Mouse (Mus musculus): ENCODE measurements around the gene Myo5c. TPM values are rescaled to one million over a fixed set of nuclear protein-coding genes. Genes with fewer than 3 reads are reported as not detected.

Myo5c gene
- total and polyA plus RNA-seq, 3 experiments = 0.13 TPM; not detected in 2

DNA sequence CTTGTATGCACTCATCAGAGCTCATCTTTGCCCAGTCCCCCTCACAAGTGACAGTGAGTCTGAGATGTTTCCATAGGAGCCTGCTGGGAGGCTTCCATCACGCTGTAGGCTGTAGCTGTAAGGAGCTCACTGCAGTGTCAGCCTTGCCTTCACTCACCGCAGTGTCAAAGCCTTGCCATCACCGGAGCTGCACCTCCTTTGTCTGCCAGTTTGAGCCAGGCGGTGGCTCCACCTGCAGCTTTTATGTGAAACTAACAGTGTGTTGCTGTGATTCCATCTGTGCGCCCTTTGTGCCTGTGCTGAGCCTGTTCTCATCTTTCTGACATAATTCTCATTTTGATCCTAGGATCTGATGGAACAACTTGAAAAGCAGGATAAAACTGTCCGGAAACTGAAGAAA lies 34.5 kb upstream of the Myo5c start:
- Histone ChIP-seq H3K9me3 (replicated peaks; ENCODE audit: insufficient read depth, low read length) (no peaks in the 10 kb centered on the region), H3K4me1 (ENCODE audit: control insufficient read depth in 1 of 2, insufficient read depth in 2 of 2, low read length in 2 of 2) (peaks cover 9 to 10% of the 10 kb centered on the region in 2 experiments), H3K9ac (ENCODE audit: control insufficient read depth, low read depth, low read length, poor library complexity, severe bottlenecking) (no peak overlapping the region), H3K27me3 (ENCODE audit: control insufficient read depth in 1 of 2, insufficient read depth in 2 of 2, low read length in 2 of 2) (no peaks in the 10 kb centered on the region), H3K79me2 (ENCODE audit: control insufficient read depth, insufficient read depth, low read length, poor library complexity) (no peaks in the 10 kb centered on the region), H3K36me3 (ENCODE audit: control insufficient read depth in 1 of 2, insufficient read depth in 2 of 2, low read length in 2 of 2) (peaks cover 0 to 12% of the 10 kb centered on the region in 2 experiments; a peak in 2 of 4 replicates), H3K27ac (ENCODE audit: control insufficient read depth, low read depth, low read length) (no peak overlapping the region), H3K4me3 (ENCODE audit: control insufficient read depth in 1 of 2, insufficient read depth in 1 of 2, low read depth in 2 of 2, low read length in 2 of 2) (no peak overlapping the region)
- DNase-seq (ENCODE audit: low read depth, low spot score) = no peak
- TF ChIP-seq MYC (IDR thresholded peaks at IDR 0.05; ENCODE audit: low read depth, low read length) = no peak
- 0 out of 6 replicates have a peak, but pooled peaks of 1 of the 3 experiments have one; percentile 5 for TF ChIP-seq CTCF (IDR thresholded peaks at IDR 0.05 in 2 of 3, conservative IDR thresholded peaks at IDR 0.05 in 1 of 3; ENCODE audit: control insufficient read depth in 1 of 3, insufficient read depth in 1 of 3, low read depth in 2 of 3, low read length in 3 of 3, poor library complexity in 1 of 3, severe bottlenecking in 1 of 3)

DNA sequence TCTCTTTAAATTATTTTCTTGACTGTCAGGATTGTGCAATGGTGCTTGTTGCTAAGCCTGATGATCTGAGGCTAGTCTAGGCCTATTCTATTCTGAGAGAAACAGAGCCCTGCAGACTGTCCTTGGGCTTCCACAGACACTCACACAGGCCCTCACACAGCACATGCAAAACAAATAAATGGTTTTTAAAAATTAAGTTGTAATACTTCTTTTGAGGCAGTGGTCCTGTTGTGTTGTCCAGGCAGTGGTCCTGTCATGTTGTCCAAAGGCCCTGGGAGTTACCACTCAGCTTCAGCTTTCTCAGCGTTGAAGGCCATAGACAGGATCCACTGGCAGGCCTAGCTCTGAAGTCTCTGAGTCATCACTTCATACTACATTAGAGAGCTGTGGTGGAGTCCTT lies 30.3 kb upstream of the Myo5c start:
- H3K27me3 ChIP-seq (ENCODE audit: control insufficient read depth in 1 of 2, insufficient read depth in 2 of 2, low read length in 2 of 2) = no peaks in the 10 kb centered on the region
- TF ChIP-seq POLR2A (IDR thresholded peaks at IDR 0.05; ENCODE audit: control insufficient read depth in 1 of 2, insufficient read depth in 1 of 2, low read depth in 1 of 2, low read length in 2 of 2, poor library complexity in 1 of 2) = no peak
- no peak for TF ChIP-seq POLR2AphosphoS2 (IDR thresholded peaks at IDR 0.05; ENCODE audit: low read length)
- TF ChIP-seq GATA1 (IDR thresholded peaks at IDR 0.05; ENCODE audit: low read depth, low read length) = no peak
- TF ChIP-seq BHLHE40 (IDR thresholded peaks at IDR 0.05; ENCODE audit: borderline replicate concordance, low read depth, low read length) = no peak
- DNase-seq (ENCODE audit: low read depth, low spot score) = no peak
- H3K4me1 ChIP-seq (ENCODE audit: control insufficient read depth in 1 of 2, insufficient read depth in 2 of 2, low read length in 2 of 2) = peaks cover 0 to 3% of the 10 kb centered on the region in 2 experiments; a peak in 3 of 4 replicates
- no peak overlapping the region for H3K9ac ChIP-seq (ENCODE audit: control insufficient read depth, low read depth, low read length, poor library complexity, severe bottlenecking)
- peaks cover 0 to 4% of the 10 kb centered on the region in 2 experiments; a peak in 3 of 4 replicates for H3K36me3 ChIP-seq (ENCODE audit: control insufficient read depth in 1 of 2, insufficient read depth in 2 of 2, low read length in 2 of 2)
- H3K9me3 ChIP-seq (replicated peaks; ENCODE audit: insufficient read depth, low read length) = no peaks in the 10 kb centered on the region
- H3K4me3 ChIP-seq (ENCODE audit: control insufficient read depth in 1 of 2, insufficient read depth in 1 of 2, low read depth in 2 of 2, low read length in 2 of 2) = no peak overlapping the region
- no peak overlapping the region for H3K27ac ChIP-seq (ENCODE audit: control insufficient read depth, low read depth, low read length)
- H3K79me2 ChIP-seq (ENCODE audit: control insufficient read depth, insufficient read depth, low read length, poor library complexity) = no peaks in the 10 kb centered on the region

DNA sequence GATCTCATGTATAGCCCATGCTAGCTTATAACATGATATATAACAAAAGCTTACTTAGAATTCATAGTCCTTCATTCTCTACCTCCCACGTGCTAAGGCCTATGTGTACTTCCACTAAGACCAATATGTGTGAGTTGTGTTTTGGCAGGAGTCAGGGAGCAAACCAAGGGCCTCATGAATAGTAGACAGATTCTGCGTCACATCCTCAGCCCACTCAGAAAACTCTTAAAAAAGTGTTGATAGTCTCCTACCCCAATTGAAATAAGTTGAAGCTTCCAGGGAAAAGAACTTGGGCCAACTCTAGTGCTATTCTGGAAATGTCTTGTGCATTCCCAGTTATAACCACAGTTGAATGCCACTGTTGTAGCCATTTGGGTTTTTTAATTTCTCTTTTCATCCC lies 29.8 kb upstream of the Myo5c start:
- Histone ChIP-seq H3K79me2 (ENCODE audit: control insufficient read depth, insufficient read depth, low read length, poor library complexity) (no peaks in the 10 kb centered on the region), H3K9me3 (replicated peaks; ENCODE audit: insufficient read depth, low read length) (no peaks in the 10 kb centered on the region), H3K36me3 (ENCODE audit: control insufficient read depth in 1 of 2, insufficient read depth in 2 of 2, low read length in 2 of 2) (no peaks in the 10 kb centered on the region; a peak in 1 of 4 replicates), H3K4me1 (ENCODE audit: control insufficient read depth in 1 of 2, insufficient read depth in 2 of 2, low read length in 2 of 2) (no peaks in the 10 kb centered on the region), H3K27me3 (ENCODE audit: control insufficient read depth in 1 of 2, insufficient read depth in 2 of 2, low read length in 2 of 2) (no peaks in the 10 kb centered on the region), H3K4me3 (ENCODE audit: control insufficient read depth in 1 of 2, insufficient read depth in 1 of 2, low read depth in 2 of 2, low read length in 2 of 2) (no peak overlapping the region), H3K27ac (ENCODE audit: control insufficient read depth, low read depth, low read length) (no peak overlapping the region), H3K9ac (ENCODE audit: control insufficient read depth, low read depth, low read length, poor library complexity, severe bottlenecking) (no peak overlapping the region)
- TF ChIP-seq MXI1 (IDR thresholded peaks at IDR 0.05; ENCODE audit: low read depth, low read length) (no peak), KAT2A (conservative IDR thresholded peaks at IDR 0.05; ENCODE audit: low read depth, low read length) (no peak), MAX (IDR thresholded peaks at IDR 0.05; ENCODE audit: low read length) (no peak), USF1 (IDR thresholded peaks at IDR 0.05; ENCODE audit: low read depth, low read length) (no peak), ETS1 (IDR thresholded peaks at IDR 0.05; ENCODE audit: low read depth, low read length) (no peak), HCFC1 (IDR thresholded peaks at IDR 0.05; ENCODE audit: low read depth, low read length) (no peak), TBP (IDR thresholded peaks at IDR 0.05; ENCODE audit: low read depth, low read length) (no peak), CHD2 (IDR thresholded peaks at IDR 0.05; ENCODE audit: low read length) (no peak), MEF2A (IDR thresholded peaks at IDR 0.05; ENCODE audit: extremely low read depth, insufficient replicate concordance, low read depth, low read length, poor library complexity, severe bottlenecking) (no peak), MYC (IDR thresholded peaks at IDR 0.05; ENCODE audit: low read depth, low read length) (no peak), UBTF (IDR thresholded peaks at IDR 0.05; ENCODE audit: borderline replicate concordance, insufficient read depth, low read depth, low read length) (no peak), RCOR1 (IDR thresholded peaks at IDR 0.05; ENCODE audit: low read depth, low read length) (no peak), SMC3 (IDR thresholded peaks at IDR 0.05; ENCODE audit: low read depth, low read length) (no peak), POLR2AphosphoS2 (IDR thresholded peaks at IDR 0.05; ENCODE audit: low read length) (no peak), GATA1 (IDR thresholded peaks at IDR 0.05; ENCODE audit: low read depth, low read length) (no peak), BHLHE40 (IDR thresholded peaks at IDR 0.05; ENCODE audit: borderline replicate concordance, low read depth, low read length) (no peak), JUND (IDR thresholded peaks at IDR 0.05; ENCODE audit: low read depth, low read length) (no peak), POLR2A (IDR thresholded peaks at IDR 0.05; ENCODE audit: control insufficient read depth in 1 of 2, insufficient read depth in 1 of 2, low read depth in 1 of 2, low read length in 2 of 2, poor library complexity in 1 of 2) (no peak), MAZ (IDR thresholded peaks at IDR 0.05; ENCODE audit: low read depth, low read length) (no peak)
- no peak for DNase-seq (ENCODE audit: low read depth, low spot score)

All from MEL (cell line).